Mouse (Mus musculus): ENCODE data around the gene Zfp639. TPM values are rescaled to one million over a fixed set of nuclear protein-coding genes. Genes with fewer than 3 reads are reported as not detected.

The Zfp639 gene
- polyA plus RNA-seq, 1 experiment from 2014 or later = 41.6 TPM

GRCm38 (mm10) chr3:32490928-32491315 lies 19.1 kb upstream of the Zfp639 start:
- ATAC-seq (replicated peaks; ENCODE audit: low FRiP score, low read depth) (no peak), DNase-seq (ENCODE audit: low spot score) (no peak)
- Histone ChIP-seq H3K4me1 (replicated peaks; ENCODE audit: insufficient read depth, low read length) (no peaks in the 10 kb centered on the region; the same call in 1 of the 2 replicates), H3K36me3 (ENCODE audit: insufficient read depth, low read length) (no peaks in the 10 kb centered on the region), H3K9ac (ENCODE audit: low read depth, low read length) (no peak overlapping the region), H3K9me3 (replicated peaks; ENCODE audit: low read length) (no peaks in the 10 kb centered on the region), H3K27me3 (ENCODE audit: insufficient read depth, low read length) (no peaks in the 10 kb centered on the region), H3K4me2 (ENCODE audit: low read length) (no peak overlapping the region), H3K4me3 (replicated peaks; ENCODE audit: low read depth, low read length) (no peak overlapping the region), H3K27ac (no peak overlapping the region)
- no peak for TF ChIP-seq CTCF (IDR thresholded peaks at IDR 0.05; ENCODE audit: low read depth)

GRCm38 (mm10) chr3:32492097-32493090 lies 17.7 kb upstream of the Zfp639 start, which contains the start of gene Kcnmb3:
Gene Kcnmb3 (minus strand): TSS chr3:32492231.
- no peaks in the 10 kb centered on the region for H3K36me3 ChIP-seq (ENCODE audit: insufficient read depth, low read length)
- H3K4me2 ChIP-seq (ENCODE audit: low read length) = no peak within 1 kb of the TSS
- 77% methylated on average over 11 of the region's 11 CpGs for WGBS
- no peak within 1 kb of the TSS for H3K9ac ChIP-seq (ENCODE audit: low read depth, low read length)
- no peaks in the 10 kb centered on the region; the same call in 1 of the 2 replicates for H3K4me1 ChIP-seq (replicated peaks; ENCODE audit: insufficient read depth, low read length)
- no peak for DNase-seq (ENCODE audit: low spot score)
- H3K27ac ChIP-seq = no peak within 1 kb of the TSS
- no peaks in the 10 kb centered on the region for H3K9me3 ChIP-seq (replicated peaks; ENCODE audit: low read length)
- H3K4me3 ChIP-seq (replicated peaks; ENCODE audit: low read depth, low read length) = no peak within 1 kb of the TSS
- no peak for ATAC-seq (replicated peaks; ENCODE audit: low FRiP score, low read depth)
- H3K27me3 ChIP-seq (ENCODE audit: insufficient read depth, low read length) = no peaks in the 10 kb centered on the region
- TF ChIP-seq CTCF (IDR thresholded peaks at IDR 0.05; ENCODE audit: low read depth) = no peak

- no peak overlapping the region for H3K4me2 ChIP-seq (ENCODE audit: low read length)
- no peak overlapping the region for H3K4me3 ChIP-seq (replicated peaks; ENCODE audit: low read depth, low read length)
- DNase-seq (ENCODE audit: low spot score) (no peak), ATAC-seq (replicated peaks; ENCODE audit: low FRiP score, low read depth) (no peak)
- no peaks in the 10 kb centered on the region for H3K9me3 ChIP-seq (replicated peaks; ENCODE audit: low read length)
- no peak overlapping the region for H3K27ac ChIP-seq
- TF ChIP-seq CTCF (IDR thresholded peaks at IDR 0.05; ENCODE audit: low read depth) = peak; percentile 45
- H3K9ac ChIP-seq (ENCODE audit: low read depth, low read length) = no peak overlapping the region
- H3K4me1 ChIP-seq (replicated peaks; ENCODE audit: insufficient read depth, low read length) = no peaks in the 10 kb centered on the region; the same call in 1 of the 2 replicates
- 84% methylated on average over 8 of the region's 8 CpGs for WGBS
- no peaks in the 10 kb centered on the region for H3K27me3 ChIP-seq (ENCODE audit: insufficient read depth, low read length)
- no peaks in the 10 kb centered on the region for H3K36me3 ChIP-seq (ENCODE audit: insufficient read depth, low read length)
Measured at GRCm38 (mm10) chr3:32494387-32495087, 15.5 kb upstream of the Zfp639 start.

- 63% methylated on average over 8 of the region's 8 CpGs for WGBS
- ATAC-seq (replicated peaks; ENCODE audit: low FRiP score, low read depth) (no peak), DNase-seq (ENCODE audit: low spot score) (no peak)
Measured at GRCm38 (mm10) chr3:32495088-32495770, 14.8 kb upstream of the Zfp639 start.

GRCm38 (mm10) chr3:32495856-32496710 lies 14.0 kb upstream of the Zfp639 start:
- 66% methylated on average over 8 of the region's 8 CpGs for WGBS
- H3K36me3 ChIP-seq (ENCODE audit: insufficient read depth, low read length) = no peaks in the 10 kb centered on the region
- no peak for DNase-seq (ENCODE audit: low spot score)
- H3K27me3 ChIP-seq (ENCODE audit: insufficient read depth, low read length) = no peaks in the 10 kb centered on the region
- no peaks in the 10 kb centered on the region; the same call in 1 of the 2 replicates for H3K4me1 ChIP-seq (replicated peaks; ENCODE audit: insufficient read depth, low read length)
- H3K4me2 ChIP-seq (ENCODE audit: low read length) = no peak overlapping the region
- H3K27ac ChIP-seq = no peak overlapping the region
- no peak for TF ChIP-seq CTCF (IDR thresholded peaks at IDR 0.05; ENCODE audit: low read depth)
- ATAC-seq (replicated peaks; ENCODE audit: low FRiP score, low read depth) = no peak
- H3K4me3 ChIP-seq (replicated peaks; ENCODE audit: low read depth, low read length) = no peak overlapping the region
- H3K9me3 ChIP-seq (replicated peaks; ENCODE audit: low read length) = no peaks in the 10 kb centered on the region
- no peak overlapping the region for H3K9ac ChIP-seq (ENCODE audit: low read depth, low read length)

More at GRCm38 (mm10) chr3:32495088-32495770, 14.8 kb upstream of the Zfp639 start:
- Histone ChIP-seq H3K9me3 (replicated peaks; ENCODE audit: low read length) (no peaks in the 10 kb centered on the region), H3K4me2 (ENCODE audit: low read length) (no peak overlapping the region), H3K27ac (no peak overlapping the region), H3K36me3 (ENCODE audit: insufficient read depth, low read length) (no peaks in the 10 kb centered on the region), H3K27me3 (ENCODE audit: insufficient read depth, low read length) (no peaks in the 10 kb centered on the region), H3K4me3 (replicated peaks; ENCODE audit: low read depth, low read length) (no peak overlapping the region), H3K4me1 (replicated peaks; ENCODE audit: insufficient read depth, low read length) (no peaks in the 10 kb centered on the region; the same call in 1 of the 2 replicates), H3K9ac (ENCODE audit: low read depth, low read length) (no peak overlapping the region)
- TF ChIP-seq CTCF (IDR thresholded peaks at IDR 0.05; ENCODE audit: low read depth) = no peak
